Mouse (Mus musculus): ENCODE data around the gene Gm20388. TPM values are rescaled to one million over a fixed set of nuclear protein-coding genes. Genes with fewer than 3 reads are reported as not detected.

Gene Gm20388
- total RNA-seq, 1 experiment from 2014 or later: 10.0 TPM

GRCm38 (mm10) chr8:120167136-120167535 is 256.5 kb downstream of the Gm20388 start:
- no peak for ATAC-seq (replicated peaks; ENCODE audit: insufficient number of reproducible peaks, low FRiP score, low TSS enrichment, poor library complexity, severe bottlenecking)

GRCm38 (mm10) chr8:120167821-120168220 is 257.2 kb downstream of the Gm20388 start:
- ATAC-seq (replicated peaks; ENCODE audit: insufficient number of reproducible peaks, low FRiP score, low TSS enrichment, poor library complexity, severe bottlenecking): no peak

DNA sequence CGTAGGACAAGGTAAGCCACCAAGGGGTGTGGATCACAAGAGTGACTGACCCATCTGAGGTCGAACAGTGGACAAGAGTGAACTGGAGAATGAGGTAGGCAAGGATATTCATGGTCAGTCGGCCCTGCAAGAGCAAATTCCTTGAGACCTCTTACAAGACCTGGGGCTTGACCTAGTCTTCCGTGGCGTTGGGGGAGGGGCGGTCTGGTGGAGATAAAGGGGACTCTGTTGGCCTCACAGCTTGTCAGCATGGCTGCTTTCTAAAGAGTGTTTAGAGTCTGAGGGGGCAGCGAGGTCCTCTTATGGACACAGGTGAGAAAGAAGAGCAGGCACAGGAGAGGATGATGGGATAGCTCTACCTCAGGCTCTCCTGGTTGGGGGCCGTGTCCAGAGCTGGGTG is 258.5 kb downstream of the Gm20388 start:
- no peak for ATAC-seq (replicated peaks; ENCODE audit: insufficient number of reproducible peaks, low FRiP score, low TSS enrichment, poor library complexity, severe bottlenecking)

- no peak for ATAC-seq (replicated peaks; ENCODE audit: insufficient number of reproducible peaks, low FRiP score, low TSS enrichment, poor library complexity, severe bottlenecking)
Measured at GRCm38 (mm10) chr8:120173195-120173594, 262.6 kb downstream of the Gm20388 start.

GRCm38 (mm10) chr8:120174606-120175005 is 264.0 kb downstream of the Gm20388 start:
- no peak for ATAC-seq (replicated peaks; ENCODE audit: insufficient number of reproducible peaks, low FRiP score, low TSS enrichment, poor library complexity, severe bottlenecking)

DNA sequence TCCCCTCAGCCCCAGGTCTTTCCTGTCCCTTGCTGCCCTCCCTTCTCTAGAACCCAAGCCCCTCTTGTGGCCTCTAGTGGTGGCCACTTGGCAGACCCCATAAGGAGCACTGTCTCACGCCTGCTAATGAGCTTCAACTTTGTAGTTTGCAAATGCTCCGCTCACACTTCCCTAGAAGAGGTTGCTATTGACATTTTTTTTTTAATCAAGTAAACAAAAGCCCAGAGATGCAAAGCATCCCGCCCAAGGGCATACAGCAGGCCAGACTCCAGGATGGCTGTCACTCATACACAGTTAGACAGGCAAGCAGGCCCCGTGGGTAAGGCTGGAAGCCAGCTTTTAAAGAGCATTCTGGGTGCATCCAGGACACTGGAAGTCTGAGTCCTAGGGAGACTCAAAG is 266.0 kb downstream of the Gm20388 start:
- ATAC-seq (replicated peaks; ENCODE audit: insufficient number of reproducible peaks, low FRiP score, low TSS enrichment, poor library complexity, severe bottlenecking): no peak

DNA sequence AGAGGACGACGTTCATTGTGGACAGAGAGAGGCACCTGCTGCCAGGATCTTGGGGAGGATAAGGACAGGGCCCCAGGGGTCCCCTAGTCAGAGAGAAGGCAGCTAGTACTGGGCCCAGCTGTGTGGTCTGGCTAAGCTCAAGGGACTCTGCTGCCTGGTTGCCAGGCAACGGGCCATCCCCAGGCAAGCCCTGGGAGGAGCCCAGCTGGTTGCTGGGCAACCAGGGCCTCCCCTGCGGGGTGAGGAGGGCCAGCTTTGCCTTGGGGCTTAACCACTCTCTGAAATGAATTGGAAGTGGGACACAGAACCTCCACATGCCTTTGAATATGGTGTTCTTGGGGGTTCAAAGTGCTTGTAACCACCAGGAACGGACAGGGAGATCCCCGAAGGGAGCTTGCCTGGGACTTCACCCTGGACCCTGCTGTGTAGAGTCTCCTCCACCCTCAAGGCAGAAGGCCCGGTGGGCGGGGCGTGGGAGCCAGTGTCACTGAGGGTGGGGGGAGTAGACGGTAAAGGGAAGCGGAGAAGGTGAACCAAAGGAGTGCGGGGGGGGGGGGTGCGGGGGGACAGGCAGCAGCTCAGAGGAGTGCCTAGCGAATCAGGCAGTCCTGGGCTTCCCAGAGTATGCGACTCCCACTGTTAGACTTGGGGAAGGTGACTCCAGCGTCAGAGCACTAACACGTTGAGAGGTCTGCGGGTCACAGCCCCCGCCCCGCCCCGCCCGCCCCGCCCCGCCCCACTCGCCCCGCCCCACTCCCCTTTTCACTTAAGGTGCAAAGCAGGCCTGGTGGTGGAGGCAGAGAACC is 266.9 kb downstream of the Gm20388 start, which contains the start of gene Fam92b:
TSS of gene Fam92b (minus strand) at position 149 of the 806 bp plus-strand sequence.
- ATAC-seq (replicated peaks; ENCODE audit: insufficient number of reproducible peaks, low FRiP score, low TSS enrichment, poor library complexity, severe bottlenecking): no peak

- no peak for ATAC-seq (replicated peaks; ENCODE audit: insufficient number of reproducible peaks, low FRiP score, low TSS enrichment, poor library complexity, severe bottlenecking)
Measured at GRCm38 (mm10) chr8:120178124-120178514, 267.5 kb downstream of the Gm20388 start.

GRCm38 (mm10) chr8:120179027-120179431 is 268.4 kb downstream of the Gm20388 start:
- peak; percentile 60 for ATAC-seq (replicated peaks; ENCODE audit: insufficient number of reproducible peaks, low FRiP score, low TSS enrichment, poor library complexity, severe bottlenecking)

- no peak for ATAC-seq (replicated peaks; ENCODE audit: insufficient number of reproducible peaks, low FRiP score, low TSS enrichment, poor library complexity, severe bottlenecking)
Measured at GRCm38 (mm10) chr8:120180445-120180970, 269.9 kb downstream of the Gm20388 start.

- no peak for ATAC-seq (replicated peaks; ENCODE audit: insufficient number of reproducible peaks, low FRiP score, low TSS enrichment, poor library complexity, severe bottlenecking)
Measured at GRCm38 (mm10) chr8:120181274-120181673, 270.6 kb downstream of the Gm20388 start.

DNA sequence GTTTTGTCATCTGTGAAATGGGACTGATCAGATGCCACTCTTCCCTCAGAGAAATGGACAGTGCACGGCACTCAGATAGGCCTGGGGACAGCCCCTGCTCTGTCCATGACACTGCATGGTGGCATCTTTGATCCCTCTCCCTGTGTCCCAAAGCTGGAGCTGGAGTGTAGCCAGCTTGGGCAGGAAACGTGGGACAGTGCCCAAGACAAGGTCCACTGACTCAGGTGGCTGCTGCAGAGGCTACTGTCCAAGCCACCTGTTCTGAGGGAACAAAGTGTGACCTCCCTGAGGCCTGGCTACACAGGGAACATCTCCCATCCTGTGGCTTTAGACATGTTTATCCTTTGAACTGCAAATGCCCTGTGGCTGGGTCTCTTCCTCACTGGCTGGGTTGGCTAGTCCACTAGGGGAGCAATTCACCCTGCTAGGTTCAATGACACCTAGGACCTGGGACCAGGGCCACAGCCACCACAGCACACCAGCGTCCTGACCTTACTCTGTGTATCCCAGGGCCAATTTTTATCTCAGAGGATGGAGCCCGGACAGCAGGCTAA is 271.3 kb downstream of the Gm20388 start:
- ATAC-seq (replicated peaks; ENCODE audit: insufficient number of reproducible peaks, low FRiP score, low TSS enrichment, poor library complexity, severe bottlenecking): no peak

DNA sequence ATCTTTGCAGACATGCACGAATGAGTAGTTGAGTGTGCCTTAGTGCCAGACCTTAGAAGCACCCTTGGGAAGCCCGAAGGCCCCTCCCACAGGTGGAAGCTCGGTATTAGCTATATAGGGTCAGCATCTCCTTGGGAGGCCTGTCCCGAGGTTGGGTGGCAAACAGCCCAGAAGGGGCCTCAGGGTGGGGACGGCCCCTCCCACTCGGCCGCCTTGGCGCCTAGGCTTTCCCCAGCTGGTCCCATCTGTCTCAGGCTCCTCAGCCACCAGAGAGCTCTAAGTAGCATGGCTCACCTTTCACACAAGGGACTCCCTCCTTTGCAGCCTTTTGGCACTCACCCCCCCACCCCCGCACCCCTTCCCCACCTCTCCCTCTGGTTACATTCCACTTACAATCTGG is 273.7 kb downstream of the Gm20388 start:
- no peak for ATAC-seq (replicated peaks; ENCODE audit: insufficient number of reproducible peaks, low FRiP score, low TSS enrichment, poor library complexity, severe bottlenecking)

GRCm38 (mm10) chr8:120184850-120185792 is 274.5 kb downstream of the Gm20388 start:
- ATAC-seq (replicated peaks; ENCODE audit: insufficient number of reproducible peaks, low FRiP score, low TSS enrichment, poor library complexity, severe bottlenecking): no peak

DNA sequence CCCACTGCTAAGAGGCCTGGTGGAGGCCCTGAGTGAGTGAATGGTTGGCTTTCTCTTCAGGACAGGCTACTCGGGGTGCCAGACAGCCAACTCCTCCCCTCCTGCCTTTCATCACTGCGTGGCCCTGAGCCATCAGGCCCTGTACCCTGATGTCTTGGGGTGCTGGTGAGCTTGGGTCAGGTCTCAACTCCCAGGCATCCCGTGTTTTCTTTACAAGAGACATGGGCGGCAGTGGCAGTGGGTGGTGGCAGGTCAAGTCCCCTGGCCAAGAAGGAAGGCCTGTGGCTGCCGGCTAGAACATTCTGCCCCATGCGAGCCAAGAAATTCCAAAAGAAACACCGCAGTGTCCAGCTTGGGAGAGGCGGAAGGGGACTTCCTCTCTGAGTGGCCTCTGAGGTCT is 275.8 kb downstream of the Gm20388 start:
- ATAC-seq (replicated peaks; ENCODE audit: insufficient number of reproducible peaks, low FRiP score, low TSS enrichment, poor library complexity, severe bottlenecking): no peak

GRCm38 (mm10) chr8:120188510-120188909 is 277.9 kb downstream of the Gm20388 start:
- no peak for ATAC-seq (replicated peaks; ENCODE audit: insufficient number of reproducible peaks, low FRiP score, low TSS enrichment, poor library complexity, severe bottlenecking)

- ATAC-seq (replicated peaks; ENCODE audit: insufficient number of reproducible peaks, low FRiP score, low TSS enrichment, poor library complexity, severe bottlenecking): no peak
Measured at GRCm38 (mm10) chr8:120189440-120189839, 278.8 kb downstream of the Gm20388 start.

DNA sequence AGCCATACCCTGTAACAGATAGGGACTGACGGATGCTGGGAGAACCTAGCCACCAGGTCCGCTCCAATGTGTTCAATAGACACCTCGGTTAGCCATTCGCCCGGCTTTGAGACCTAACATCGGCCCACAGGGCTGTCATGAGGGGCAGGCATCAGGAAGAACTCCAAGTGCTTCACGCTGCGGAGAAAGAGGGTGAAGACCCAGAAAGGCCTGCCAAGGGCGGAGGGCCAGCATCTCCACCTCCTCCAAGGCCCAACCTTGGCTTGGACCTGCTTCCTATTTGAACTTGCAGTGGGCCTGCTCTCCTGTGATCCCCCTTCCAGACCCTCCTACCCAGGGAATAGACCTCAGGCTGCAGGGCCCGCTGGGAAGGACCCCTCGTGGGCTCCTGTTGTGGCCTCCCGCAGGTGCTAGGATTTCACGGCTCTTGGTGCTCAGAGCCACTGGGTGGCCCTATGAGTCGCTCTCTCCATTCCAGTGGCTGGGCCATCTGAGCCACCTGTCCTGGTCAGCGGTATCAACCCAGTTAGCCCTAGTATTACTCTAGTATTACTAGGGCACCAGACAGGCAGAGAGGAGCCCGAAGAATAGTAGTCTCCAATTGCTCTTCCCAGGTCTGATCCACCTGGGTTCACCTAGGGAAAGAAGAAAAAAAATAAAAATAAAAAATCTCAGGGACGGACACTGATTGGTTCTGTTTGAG is 279.6 kb downstream of the Gm20388 start:
- ATAC-seq (replicated peaks; ENCODE audit: insufficient number of reproducible peaks, low FRiP score, low TSS enrichment, poor library complexity, severe bottlenecking): no peak

Data from monocyte, adult 5-6 weeks (primary cell).